8 mouse cellular contexts compared by ENCODE assay signal in genomic region chr3:89395806-89396653, GRCm38 (mm10). TPM values are rescaled to one million over a fixed set of nuclear protein-coding genes. Genes with fewer than 3 reads are reported as not detected.
A peak's percentile ranks its signal among the peaks of the same experiment; 100 is the strongest.
DNase-seq lines count a peak whose midpoint lies in the region; ATAC-seq and TF ChIP-seq lines count a peak whose summit lies in the region.

No protein-coding gene starts in this region.

- peaks cover 13% of the 10 kb centered on the region for H3K4me1 ChIP-seq in lung, embryonic 14.5 days (ENCODE audit: insufficient read depth)
- peaks cover 37% of the 10 kb centered on the region for H3K4me1 ChIP-seq in olfactory bulb, adult 2 months (ENCODE audit: control insufficient read depth, insufficient read depth, low read length)

- no peaks in the 10 kb centered on the region for H3K36me3 ChIP-seq in lung, embryonic 14.5 days (ENCODE audit: insufficient read depth)

- TF ChIP-seq POLR2A in olfactory bulb, adult 2 months (IDR thresholded peaks at IDR 0.05; ENCODE audit: insufficient read depth, low read depth, low read length) = no peak

- under 1% methylated on average over 44 of the region's 44 CpGs for WGBS in lung, embryonic 14.5 days
- WGBS in olfactory bulb, adult 2 months = under 1% methylated on average over 40 of the region's 44 CpGs

- peak; percentile 41 for DNase-seq in urinary bladder, adult 2 months (ENCODE audit: low spot score)
- DNase-seq in urinary bladder, postnatal 10 days (ENCODE audit: low spot score) = no peak
- peak; percentile 98 for DNase-seq in heart, adult 11 months
- peak; percentile 74 for DNase-seq in kidney, adult 11 months
- DNase-seq in lung, embryonic 14.5 days = peak; percentile 93
- DNase-seq in ovary, postnatal 14 days (ENCODE audit: low spot score) = no peak

- no peaks in the 10 kb centered on the region for H3K9me3 ChIP-seq in lung, embryonic 14.5 days (ENCODE audit: low read depth, low read length)

- peak overlapping the region; percentile 63 for H3K27ac ChIP-seq in lung, embryonic 14.5 days (ENCODE audit: low read depth)
- no peak overlapping the region for H3K27ac ChIP-seq in olfactory bulb, adult 2 months (ENCODE audit: insufficient read depth, low read depth, low read length)

- H3K9ac ChIP-seq in lung, embryonic 14.5 days = peak overlapping the region; percentile 59

- H3K27me3 ChIP-seq in lung, embryonic 14.5 days (ENCODE audit: insufficient read depth, low read length) = no peaks in the 10 kb centered on the region; the same call in 1 of the 2 replicates

- H3K4me3 ChIP-seq in lung, embryonic 14.5 days (ENCODE audit: low read depth, low read length) = peak overlapping the region; percentile 56
- H3K4me3 ChIP-seq in olfactory bulb, adult 2 months (ENCODE audit: insufficient read depth, low read depth, low read length) = peak overlapping the region; percentile 28

- H3K4me2 ChIP-seq in lung, embryonic 14.5 days = peak overlapping the region; percentile 100

- 0 out of 2 replicates have a peak, but pooled peaks have one; percentile 20 for ATAC-seq in common myeloid progenitor, adult 5-6 weeks (replicated peaks; ENCODE audit: low read depth, poor library complexity, severe bottlenecking)
- ATAC-seq in lung, embryonic 14.5 days (ENCODE audit: insufficient read depth) = no peak

- TF ChIP-seq CTCF in lung, embryonic 14.5 days (IDR thresholded peaks at IDR 0.05; ENCODE audit: low read depth) = peak; percentile 91
- peak; percentile 84 for TF ChIP-seq CTCF in olfactory bulb, adult 2 months (IDR thresholded peaks at IDR 0.05; ENCODE audit: insufficient read depth, low read depth, low read length)

RNA-seq across cellular contexts. Expression of gene Zbtb7b, which starts 1.5 kb away (rescaled TPM):
- 36.4 and 39.5 TPM in 2 replicates for polyA plus RNA-seq in urinary bladder, adult 2 months (2012; rRNA removed)
- 5.0 and 5.3 TPM in 2 replicates for total RNA-seq in common myeloid progenitor, adult 5-6 weeks (2017)
- 1.6 and 1.7 TPM in 2 replicates for polyA plus RNA-seq in lung, embryonic 14.5 days (2014; fragmentation: Nextera tagmentation; extraction: Ambion mirVana)
- not detected in 2 replicates for polyA plus RNA-seq in olfactory bulb, adult 2 months (2012; ENCODE audit: insufficient read depth, insufficient read length, low replicate concordance, missing spikeins)

RNA-seq across cellular contexts. Expression of gene Lenep, which starts 6.6 kb away (rescaled TPM):
- polyA plus RNA-seq in urinary bladder, adult 2 months (2012; rRNA removed) = 1.2 and 1.5 TPM in 2 replicates
- total RNA-seq in common myeloid progenitor, adult 5-6 weeks (2017) = 1.6 TPM in 1 of 2 replicates, not detected in the other
- 0.19 and 0.33 TPM in 2 replicates for polyA plus RNA-seq in lung, embryonic 14.5 days (2014; fragmentation: Nextera tagmentation; extraction: Ambion mirVana)
- not detected in 2 replicates for polyA plus RNA-seq in olfactory bulb, adult 2 months (2012; ENCODE audit: insufficient read depth, insufficient read length, low replicate concordance, missing spikeins)

RNA-seq across cellular contexts. Expression of gene Flad1, which starts 15.6 kb away (rescaled TPM):
- 30.8 and 34.6 TPM in 2 replicates for polyA plus RNA-seq in urinary bladder, adult 2 months (2012; rRNA removed)
- total RNA-seq in common myeloid progenitor, adult 5-6 weeks (2017) = 7.1 and 12.0 TPM in 2 replicates
- 18.1 and 18.2 TPM in 2 replicates for polyA plus RNA-seq in lung, embryonic 14.5 days (2014; fragmentation: Nextera tagmentation; extraction: Ambion mirVana)
- polyA plus RNA-seq in olfactory bulb, adult 2 months (2012; ENCODE audit: insufficient read depth, insufficient read length, low replicate concordance, missing spikeins) = not detected in 2 replicates

RNA-seq across cellular contexts. Expression of gene Cks1b, which starts 22.2 kb away (rescaled TPM):
- 21.7 and 29.6 TPM in 2 replicates for polyA plus RNA-seq in urinary bladder, adult 2 months (2012; rRNA removed)
- total RNA-seq in common myeloid progenitor, adult 5-6 weeks (2017) = 151 and 194 TPM in 2 replicates
- 655 and 692 TPM in 2 replicates for polyA plus RNA-seq in lung, embryonic 14.5 days (2014; fragmentation: Nextera tagmentation; extraction: Ambion mirVana)
- not detected in 2 replicates for polyA plus RNA-seq in olfactory bulb, adult 2 months (2012; ENCODE audit: insufficient read depth, insufficient read length, low replicate concordance, missing spikeins)

RNA-seq across cellular contexts. Expression of gene Shc1, which starts 22.2 kb away (rescaled TPM):
- 85.7 and 87.7 TPM in 2 replicates for polyA plus RNA-seq in urinary bladder, adult 2 months (2012; rRNA removed)
- 28.2 and 41.0 TPM in 2 replicates for total RNA-seq in common myeloid progenitor, adult 5-6 weeks (2017)
- 69.5 and 75.2 TPM in 2 replicates for polyA plus RNA-seq in lung, embryonic 14.5 days (2014; fragmentation: Nextera tagmentation; extraction: Ambion mirVana)
- polyA plus RNA-seq in olfactory bulb, adult 2 months (2012; ENCODE audit: insufficient read depth, insufficient read length, low replicate concordance, missing spikeins) = not detected in 2 replicates

Comparison
In these comparisons a context has a peak if more than half of its experiments do, and no peak if none do; other contexts are left out.
1. DNase-seq: peak in urinary bladder, adult 2 months (single experiment), heart, adult 11 months (single experiment), kidney, adult 11 months (single experiment) and lung, embryonic 14.5 days (single experiment); none in urinary bladder, postnatal 10 days (single experiment) and ovary, postnatal 14 days (single experiment).
2. RNA of gene Zbtb7b, which starts 1.5 kb away (polyA plus RNA-seq): 36.4 to 39.5 TPM in urinary bladder, adult 2 months; 1.6 to 1.7 TPM in lung, embryonic 14.5 days and not detected in olfactory bulb, adult 2 months; every median in the first group is over 10 times any median in the second.
3. RNA of gene Flad1, which starts 15.6 kb away (polyA plus RNA-seq): 30.8 to 34.6 TPM in urinary bladder, adult 2 months and 18.1 to 18.2 TPM in lung, embryonic 14.5 days; not detected in olfactory bulb, adult 2 months; every median in the first group is over 10 times any median in the second.